Mouse (Mus musculus) forebrain, embryonic 15.5 days (tissue): Measurements from ENCODE around the gene Ppp1r27. TPM values are rescaled to one million over a fixed set of nuclear protein-coding genes. Genes with fewer than 3 reads are reported as not detected.

Source experiments
- ATAC-seq: fragments of 200-750 bp; cut with Nextera tagmentation; replicated peaks from 2 replicates; pipeline ENCODE4 v1.8.0; 2017; ENCODE audit warnings: mild to moderate bottlenecking, moderate TSS enrichment, moderate library complexity
- H3K27ac ChIP-seq: fragments of 300-500 bp; sonication (generic); replicated peaks from 2 replicates; pipeline ENCODE4 v1.5.1; 2015; ENCODE audit warnings: mild to moderate bottlenecking, inconsistent platforms
- H3K27me3 ChIP-seq: fragments of 300-500 bp; sonication (generic); 2 replicates; pipeline ENCODE4 v1.6.1; 2015; ENCODE audit warnings: inconsistent platforms
- H3K36me3 ChIP-seq: fragments of 300-500 bp; sonication (generic); 2 replicates; pipeline ENCODE4 v1.6.1; 2015; ENCODE audit warnings: mild to moderate bottlenecking, inconsistent platforms
- H3K4me1 ChIP-seq: fragments of 300-500 bp; sonication (generic); 2 replicates; pipeline ENCODE4 v1.6.1; 2015; ENCODE audit warnings: inconsistent platforms
- H3K4me2 ChIP-seq: fragments of 300-500 bp; sonication (generic); replicated peaks from 2 replicates; pipeline ENCODE4 v1.6.1; 2015; ENCODE audit warnings: mild to moderate bottlenecking, inconsistent platforms
- H3K4me3 ChIP-seq: fragments of 300-500 bp; sonication (generic); 2 replicates; pipeline ENCODE4 v1.5.1; 2015; ENCODE audit warnings: mild to moderate bottlenecking, inconsistent platforms
- H3K9ac ChIP-seq: fragments of 300-500 bp; sonication (generic); replicated peaks from 2 replicates; pipeline ENCODE4 v1.6.1; 2015; ENCODE audit warnings: mild to moderate bottlenecking, inconsistent platforms
- H3K9me3 ChIP-seq: fragments of 300-500 bp; sonication (generic); 2 replicates; pipeline ENCODE4 v1.6.1; 2016; ENCODE audit warnings: inconsistent platforms
- WGBS: fragments of 180-500 bp; shearing (Covaris S2); methylation state at CpG from one replicate; pipeline ENCODE4 v1.1.7; 2015; ENCODE audit warnings: mixed read lengths; 5-methylcytosine and 5-hydroxymethylcytosine counted together
- polyA plus RNA-seq: library from polyadenylated mRNA; unstranded; fragments of >200 nt; fragmentation: Nextera tagmentation; extraction: Ambion mirVana; gene quantifications from 2 replicates; pipeline ENCODE4 v1.2.1, GENCODE M21; 2015

The Ppp1r27 gene
- polyA plus RNA-seq, 1 experiment from 2014 or later = 0.23 TPM

DNA sequence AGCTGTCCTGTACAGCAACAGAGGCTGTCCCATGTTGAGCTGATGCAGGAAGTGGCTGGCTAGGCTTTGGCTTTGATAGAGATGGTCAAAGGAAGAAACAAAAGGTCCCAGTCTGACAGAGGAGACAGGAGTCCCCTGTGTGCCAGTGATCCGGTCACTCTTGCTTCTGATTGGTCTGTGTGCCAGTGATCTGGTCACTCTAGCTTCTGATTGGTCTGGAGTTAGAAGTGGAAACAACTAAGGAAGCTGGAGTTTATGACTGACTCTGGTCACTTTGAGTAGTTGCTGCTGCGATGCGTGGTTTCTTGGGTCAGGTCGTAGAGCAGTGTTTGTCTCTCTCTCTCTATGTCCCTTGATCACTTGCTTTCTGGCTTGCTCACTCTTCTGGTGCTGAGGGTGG, 49.2 kb downstream of the Ppp1r27 start:
- Histone ChIP-seq H3K9ac (no peak overlapping the region), H3K9me3 (no peaks in the 10 kb centered on the region), H3K27ac (no peak overlapping the region), H3K36me3 (peaks cover 6% of the 10 kb centered on the region; the same call in 1 of the 2 replicates), H3K27me3 (no peaks in the 10 kb centered on the region), H3K4me3 (no peak overlapping the region), H3K4me2 (no peak overlapping the region), H3K4me1 (no peaks in the 10 kb centered on the region)
- WGBS = 87% methylated on average over 4 of the region's 4 CpGs
- no peak for ATAC-seq

DNA sequence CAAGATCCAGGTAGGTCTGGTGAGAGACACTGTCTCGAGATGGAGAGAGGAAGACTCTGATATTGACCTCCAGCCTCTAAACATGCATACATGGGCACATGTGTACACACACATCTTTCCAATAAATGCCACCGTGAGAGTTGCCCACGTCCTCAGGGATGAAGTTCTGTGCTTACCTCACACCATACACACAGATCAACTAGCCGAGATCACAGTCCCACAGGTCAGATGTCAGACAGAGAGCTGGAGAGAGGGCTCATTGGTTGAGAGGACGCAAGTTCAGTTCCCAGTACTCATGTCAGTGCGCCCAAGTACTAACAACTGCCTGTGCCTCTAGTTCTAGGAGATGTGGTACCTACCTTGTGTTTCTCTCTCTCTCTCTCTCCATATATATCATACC, 49.9 kb downstream of the Ppp1r27 start:
- Histone ChIP-seq H3K4me1 (no peaks in the 10 kb centered on the region), H3K9me3 (no peaks in the 10 kb centered on the region), H3K4me3 (no peak overlapping the region), H3K27me3 (no peaks in the 10 kb centered on the region), H3K9ac (no peak overlapping the region), H3K4me2 (no peak overlapping the region), H3K36me3 (peaks cover 12% of the 10 kb centered on the region; the same call in 1 of the 2 replicates), H3K27ac (no peak overlapping the region)
- no peak for ATAC-seq
- 71% methylated on average over 6 of the region's 6 CpGs for WGBS

DNA sequence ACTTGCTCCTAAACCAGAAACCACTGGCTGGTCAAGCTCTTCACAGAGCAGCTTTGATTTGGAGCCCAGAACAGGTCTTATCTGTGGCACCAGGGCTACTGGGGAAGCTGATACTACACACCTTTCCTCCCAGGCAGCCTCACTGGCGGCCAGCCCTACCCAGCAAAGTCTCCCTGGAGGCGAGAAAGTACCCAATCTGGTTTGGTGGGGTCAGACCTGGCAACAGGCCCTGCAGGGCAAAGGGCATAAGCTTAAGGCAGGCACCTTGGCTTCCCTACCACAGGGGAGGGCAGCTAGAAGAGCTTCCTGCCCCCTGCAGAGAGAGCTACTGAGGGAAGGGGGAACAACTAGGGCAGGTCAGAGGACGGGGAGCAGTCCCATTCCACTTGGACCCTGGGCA, 50.6 kb downstream of the Ppp1r27 start:
- H3K36me3 ChIP-seq = peaks cover 16% of the 10 kb centered on the region; the same call in 1 of the 2 replicates
- no peak for ATAC-seq
- H3K27ac ChIP-seq = no peak overlapping the region
- H3K4me3 ChIP-seq = no peak overlapping the region
- no peak overlapping the region for H3K4me2 ChIP-seq
- no peak overlapping the region for H3K9ac ChIP-seq
- no peaks in the 10 kb centered on the region for H3K9me3 ChIP-seq
- no peaks in the 10 kb centered on the region for H3K27me3 ChIP-seq
- WGBS = 32% methylated on average over 3 of the region's 3 CpGs
- no peaks in the 10 kb centered on the region for H3K4me1 ChIP-seq

Other genes with a start within 250 kb of the Ppp1r27 start
- 3,835 and 3,917 TPM in 2 replicates for gene Actg1, start 202.6 kb downstream of the Ppp1r27 start, polyA plus RNA-seq
- gene Fscn2, start 189.6 kb downstream of the Ppp1r27 start, polyA plus RNA-seq = 0.97 and 1.3 TPM in 2 replicates
- 72.1 and 74.1 TPM in 2 replicates for gene Faap100, start 172.4 kb downstream of the Ppp1r27 start, polyA plus RNA-seq
- gene Nploc4, start 113.4 kb downstream of the Ppp1r27 start, polyA plus RNA-seq = 34.8 and 35.2 TPM in 2 replicates
- gene Tspan10, start 108.5 kb downstream of the Ppp1r27 start, polyA plus RNA-seq = not detected in 2 replicates
- 0.18 TPM in 1 of 2 replicates, not detected in the other for gene Pde6g, start 97.6 kb downstream of the Ppp1r27 start, polyA plus RNA-seq
- 11.1 and 12.0 TPM in 2 replicates for gene Oxld1, start 93.1 kb downstream of the Ppp1r27 start, polyA plus RNA-seq
- 25.2 and 29.9 TPM in 2 replicates for gene Ccdc137, start 93.0 kb downstream of the Ppp1r27 start, polyA plus RNA-seq
- 49.1 and 50.8 TPM in 2 replicates for gene Arl16, start 83.5 kb downstream of the Ppp1r27 start, polyA plus RNA-seq
- gene Mrpl12, start 66.5 kb downstream of the Ppp1r27 start, polyA plus RNA-seq = 111 and 113 TPM in 2 replicates
- gene Slc25a10, start 59.3 kb downstream of the Ppp1r27 start, polyA plus RNA-seq = 27.0 and 32.9 TPM in 2 replicates
- 0.09 TPM in 2 replicates for gene Gcgr, start 20.4 kb downstream of the Ppp1r27 start, polyA plus RNA-seq
- 242 and 245 TPM in 2 replicates for gene Mcrip1, start 1.4 kb downstream of the Ppp1r27 start, polyA plus RNA-seq
- gene P4hb, start 22.1 kb upstream of the Ppp1r27 start, polyA plus RNA-seq = 234 and 239 TPM in 2 replicates
- 464 TPM in 2 replicates for gene Arhgdia, start 30.5 kb upstream of the Ppp1r27 start, polyA plus RNA-seq
- 372 and 388 TPM in 2 replicates for gene Alyref, start 47.2 kb upstream of the Ppp1r27 start, polyA plus RNA-seq
- 199 and 205 TPM in 2 replicates for gene Anapc11, start 47.3 kb upstream of the Ppp1r27 start, polyA plus RNA-seq
- gene Npb, start 57.3 kb upstream of the Ppp1r27 start, polyA plus RNA-seq = 0.51 and 0.65 TPM in 2 replicates
- 167 and 174 TPM in 2 replicates for gene Pcyt2, start 66.8 kb upstream of the Ppp1r27 start, polyA plus RNA-seq
- 51.4 and 53.1 TPM in 2 replicates for gene Sirt7, start 74.1 kb upstream of the Ppp1r27 start, polyA plus RNA-seq
- gene Mafg, start 82.5 kb upstream of the Ppp1r27 start, polyA plus RNA-seq = 42.1 and 44.1 TPM in 2 replicates
- 30.9 and 35.3 TPM in 2 replicates for gene Pycr1, start 92.6 kb upstream of the Ppp1r27 start, polyA plus RNA-seq
- gene Myadml2, start 97.0 kb upstream of the Ppp1r27 start, polyA plus RNA-seq = 0.47 TPM in 1 of 2 replicates, not detected in the other
- 0.46 and 1.1 TPM in 2 replicates for gene Notum, start 110.0 kb upstream of the Ppp1r27 start, polyA plus RNA-seq
- gene Aspscr1, start 121.8 kb upstream of the Ppp1r27 start, polyA plus RNA-seq = 144 and 154 TPM in 2 replicates
- 97.9 and 103 TPM in 2 replicates for gene Cenpx, start 162.6 kb upstream of the Ppp1r27 start, polyA plus RNA-seq
- 94.1 and 94.8 TPM in 2 replicates for gene Lrrc45, start 162.8 kb upstream of the Ppp1r27 start, polyA plus RNA-seq
- gene Rac3, start 170.3 kb upstream of the Ppp1r27 start, polyA plus RNA-seq = 245 and 251 TPM in 2 replicates
- 9.0 and 9.3 TPM in 2 replicates for gene Dcxr, start 176.1 kb upstream of the Ppp1r27 start, polyA plus RNA-seq
- 0.64 and 0.69 TPM in 2 replicates for gene Cbr2, start 181.0 kb upstream of the Ppp1r27 start, polyA plus RNA-seq
- gene Hmga1b, start 211.7 kb upstream of the Ppp1r27 start, polyA plus RNA-seq = 1.8 and 2.4 TPM in 2 replicates
- 88.5 and 94.5 TPM in 2 replicates for gene Rfng, start 233.1 kb upstream of the Ppp1r27 start, polyA plus RNA-seq
- gene Gps1, start 233.1 kb upstream of the Ppp1r27 start, polyA plus RNA-seq = 276 and 287 TPM in 2 replicates
- gene Dus1l, start 245.3 kb upstream of the Ppp1r27 start, polyA plus RNA-seq = 50.0 and 50.1 TPM in 2 replicates